Mouse (Mus musculus) hindbrain, embryonic 11.5 days (tissue): ENCODE results near the gene Tmem185b. TPM values are rescaled to one million over a fixed set of nuclear protein-coding genes. Genes with fewer than 3 reads are reported as not detected.

Experiments
- ATAC-seq: fragments of 200-750 bp; cut with Nextera tagmentation; 2 replicates; pipeline ENCODE4 v1.8.0; 2017; ENCODE audit warnings: mild to moderate bottlenecking, moderate TSS enrichment, moderate library complexity; ENCODE audit not compliant: low FRiP score
- DNase-seq: peaks from one replicate; pipeline ENCODE4 v3.0.0-alpha.2; 2015; ENCODE audit warnings: low spot score
- H3K27ac ChIP-seq: fragments of 300-500 bp; sonication (generic); 2 replicates; pipeline ENCODE4 v1.5.1; 2014; ENCODE audit warnings: mild to moderate bottlenecking, low read depth, low read length
- H3K27me3 ChIP-seq: fragments of 300-500 bp; sonication (generic); 2 replicates; pipeline ENCODE4 v1.6.1; 2014; ENCODE audit warnings: mild to moderate bottlenecking, low read length, moderate library complexity, mixed read lengths; ENCODE audit not compliant: control insufficient read depth, insufficient read depth
- H3K36me3 ChIP-seq: fragments of 300-500 bp; sonication (generic); 2 replicates; pipeline ENCODE4 v1.6.1; 2014; ENCODE audit warnings: mild to moderate bottlenecking, low read length, moderate library complexity, mixed read lengths; ENCODE audit not compliant: control insufficient read depth, insufficient read depth
- H3K4me1 ChIP-seq: fragments of 300-500 bp; sonication (generic); replicated peaks from 2 replicates; pipeline ENCODE4 v1.6.1; 2014; ENCODE audit warnings: low read length, mixed read lengths; ENCODE audit not compliant: control insufficient read depth, insufficient read depth
- H3K4me2 ChIP-seq: fragments of 300-500 bp; sonication (generic); replicated peaks from 2 replicates; pipeline ENCODE4 v1.6.1; 2014; ENCODE audit warnings: mild to moderate bottlenecking, low read depth, low read length
- H3K4me3 ChIP-seq: fragments of 300-500 bp; sonication (generic); 2 replicates; pipeline ENCODE4 v1.5.1; 2014; ENCODE audit warnings: low read depth, low read length
- H3K9ac ChIP-seq: fragments of 300-500 bp; sonication (generic); 2 replicates; pipeline ENCODE4 v1.6.1; 2014; ENCODE audit warnings: low read depth, low read length
- H3K9me3 ChIP-seq: fragments of 300-500 bp; sonication (generic); 2 replicates; pipeline ENCODE4 v1.6.1; 2016; ENCODE audit warnings: low read length; ENCODE audit not compliant: control insufficient read depth
- WGBS: fragments of 180-500 bp; shearing (Covaris S2); extraction: QIAGEN DNeasy Blood & Tissue Kit; methylation state at CpG from one replicate; pipeline ENCODE4 v1.1.7; 2014; 5-methylcytosine and 5-hydroxymethylcytosine counted together
- polyA plus RNA-seq: library from polyadenylated mRNA; unstranded; fragments of >200 nt; fragmentation: Nextera tagmentation; extraction: Ambion mirVana; gene quantifications from 2 replicates; pipeline ENCODE4 v1.2.1, GENCODE M21; 2014

The Tmem185b gene
- polyA plus RNA-seq, 1 experiment from 2014 or later, result 19.7 TPM

GRCm38 (mm10) chr1:119548668-119549326 is 22.8 kb downstream of the Tmem185b start:
- no peaks in the 10 kb centered on the region for H3K27me3 ChIP-seq
- H3K27ac ChIP-seq, result no peak overlapping the region
- DNase-seq (peak; percentile 77), ATAC-seq (no peak)
- H3K4me3 ChIP-seq, result no peak overlapping the region
- no peak overlapping the region for H3K9ac ChIP-seq
- H3K9me3 ChIP-seq, result no peaks in the 10 kb centered on the region
- no peaks in the 10 kb centered on the region for H3K4me1 ChIP-seq
- H3K36me3 ChIP-seq, result 0 out of 2 replicates have a peak, but pooled peaks cover 2% of the 10 kb centered on the region
- no peak overlapping the region for H3K4me2 ChIP-seq
- 73% methylated on average over 7 of the region's 7 CpGs for WGBS

GRCm38 (mm10) chr1:119549327-119549689 is 23.3 kb downstream of the Tmem185b start:
- H3K27ac ChIP-seq, result no peak overlapping the region
- H3K4me3 ChIP-seq, result no peak overlapping the region
- WGBS, result 95% methylated on average over 7 of the region's 7 CpGs
- no peaks in the 10 kb centered on the region for H3K9me3 ChIP-seq
- H3K4me1 ChIP-seq, result no peaks in the 10 kb centered on the region
- no peak overlapping the region for H3K9ac ChIP-seq
- 0 out of 2 replicates have a peak, but pooled peaks cover 2% of the 10 kb centered on the region for H3K36me3 ChIP-seq
- no peak for DNase-seq
- no peaks in the 10 kb centered on the region for H3K27me3 ChIP-seq
- H3K4me2 ChIP-seq, result no peak overlapping the region
- ATAC-seq, result no peak

- no peak overlapping the region for H3K27ac ChIP-seq
- H3K9ac ChIP-seq, result no peak overlapping the region
- no peaks in the 10 kb centered on the region for H3K9me3 ChIP-seq
- DNase-seq, result no peak
- 85% methylated on average over 2 of the region's 2 CpGs for WGBS
- H3K4me2 ChIP-seq, result no peak overlapping the region
- H3K27me3 ChIP-seq, result no peaks in the 10 kb centered on the region
- no peak overlapping the region for H3K4me3 ChIP-seq
- no peak for ATAC-seq
- no peaks in the 10 kb centered on the region for H3K4me1 ChIP-seq
- H3K36me3 ChIP-seq, result 0 out of 2 replicates have a peak, but pooled peaks cover 2% of the 10 kb centered on the region
These were observed 24.1 kb downstream of the Tmem185b start for GRCm38 (mm10) chr1:119550064-119550463.

- Histone ChIP-seq H3K27me3 (no peaks in the 10 kb centered on the region), H3K4me2 (no peak overlapping the region), H3K27ac (no peak overlapping the region), H3K9me3 (no peaks in the 10 kb centered on the region), H3K9ac (no peak overlapping the region), H3K36me3 (0 out of 2 replicates have a peak, but pooled peaks cover 2% of the 10 kb centered on the region), H3K4me3 (no peak overlapping the region), H3K4me1 (no peaks in the 10 kb centered on the region)
- ATAC-seq (no peak), DNase-seq (no peak)
- 89% methylated on average over 1 of the region's 1 CpGs for WGBS
These were observed 25.7 kb downstream of the Tmem185b start for GRCm38 (mm10) chr1:119551651-119552050.

GRCm38 (mm10) chr1:119555651-119556050 is 29.7 kb downstream of the Tmem185b start:
- DNase-seq (no peak), ATAC-seq (no peak)
- Histone ChIP-seq H3K27me3 (no peaks in the 10 kb centered on the region), H3K4me3 (no peak overlapping the region), H3K4me2 (no peak overlapping the region), H3K27ac (no peak overlapping the region), H3K9ac (no peak overlapping the region), H3K4me1 (no peaks in the 10 kb centered on the region), H3K9me3 (no peaks in the 10 kb centered on the region), H3K36me3 (0 out of 2 replicates have a peak, but pooled peaks cover 2% of the 10 kb centered on the region)
- 84% methylated on average over 5 of the region's 5 CpGs for WGBS

GRCm38 (mm10) chr1:119557641-119558395 is 31.9 kb downstream of the Tmem185b start:
- H3K9ac ChIP-seq, result no peak overlapping the region

GRCm38 (mm10) chr1:119565531-119565930 is 39.6 kb downstream of the Tmem185b start:
- 96% methylated on average over 4 of the region's 4 CpGs for WGBS
- H3K9me3 ChIP-seq, result no peaks in the 10 kb centered on the region
- ATAC-seq, result no peak
- H3K4me2 ChIP-seq, result no peak overlapping the region
- H3K27me3 ChIP-seq, result no peaks in the 10 kb centered on the region
- H3K9ac ChIP-seq, result no peak overlapping the region
- no peaks in the 10 kb centered on the region for H3K4me1 ChIP-seq
- H3K4me3 ChIP-seq, result no peak overlapping the region
- no peak overlapping the region for H3K27ac ChIP-seq
- no peaks in the 10 kb centered on the region for H3K36me3 ChIP-seq
- DNase-seq, result no peak

More at GRCm38 (mm10) chr1:119557641-119558395, 31.9 kb downstream of the Tmem185b start:
- no peak for DNase-seq
- no peak overlapping the region for H3K4me3 ChIP-seq
- H3K27me3 ChIP-seq, result no peaks in the 10 kb centered on the region
- no peak overlapping the region for H3K27ac ChIP-seq
- H3K4me2 ChIP-seq, result no peak overlapping the region
- ATAC-seq, result no peak
- no peaks in the 10 kb centered on the region for H3K36me3 ChIP-seq
- no peaks in the 10 kb centered on the region for H3K9me3 ChIP-seq
- 91% methylated on average over 4 of the region's 4 CpGs for WGBS
- no peaks in the 10 kb centered on the region for H3K4me1 ChIP-seq

- ATAC-seq (no peak), DNase-seq (no peak)
- Histone ChIP-seq H3K27ac (no peak overlapping the region), H3K9me3 (no peaks in the 10 kb centered on the region), H3K4me1 (no peaks in the 10 kb centered on the region), H3K9ac (no peak overlapping the region), H3K36me3 (no peaks in the 10 kb centered on the region; the same call in 1 of the 2 replicates), H3K27me3 (no peaks in the 10 kb centered on the region), H3K4me2 (no peak overlapping the region), H3K4me3 (no peak overlapping the region)
- 78% methylated on average over 1 of the region's 1 CpGs for WGBS
These were observed 44.2 kb downstream of the Tmem185b start for GRCm38 (mm10) chr1:119570134-119570533.
